Mouse (Mus musculus) heart, adult 18-20 months (tissue): Measurements from ENCODE around the gene Ndufa13. TPM values are rescaled to one million over a fixed set of nuclear protein-coding genes. Genes with fewer than 3 reads are reported as not detected.

Source experiments
- DNase-seq, 2 experiments: peaks; one replicate each; pipeline ENCODE4 v3.0.0; 2021 to 2022; ENCODE audit warnings: mixed read lengths in 1 of 2
- total RNA-seq, 2 experiments: library from RNA; stranded (reverse); gene quantifications; 2 replicates each; pipeline ENCODE4 v1.2.3; 2021

Gene Ndufa13
- total RNA-seq, 2 experiments from 2014 or later, result 455 to 494 TPM

DNA sequence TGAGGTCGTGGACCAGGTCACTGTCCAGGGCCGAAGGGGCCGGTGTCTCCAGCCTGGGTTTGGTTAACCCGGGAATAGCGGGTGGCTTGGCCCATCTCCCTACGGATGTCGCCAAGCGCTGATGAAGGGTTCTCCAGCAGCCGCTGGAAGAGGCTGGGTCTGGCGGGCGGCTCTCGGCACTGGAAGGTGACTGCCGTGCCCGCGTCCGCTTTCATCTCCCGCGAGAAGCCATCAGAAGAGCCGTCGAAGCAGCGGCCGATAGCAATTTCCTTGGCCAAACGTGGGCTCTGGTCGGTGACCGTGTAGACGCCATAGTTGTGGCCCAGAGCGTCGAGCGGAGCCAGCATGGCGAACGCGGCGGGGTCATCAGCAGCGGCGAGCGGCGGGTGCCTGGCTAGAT lies 21.5 kb downstream of the Ndufa13 start:
- DNase-seq, result no peak

GRCm38 (mm10) chr8:69879678-69880077 lies 22.7 kb downstream of the Ndufa13 start:
- no peak for DNase-seq

GRCm38 (mm10) chr8:69877992-69878391 lies 24.4 kb downstream of the Ndufa13 start:
- DNase-seq, result no peak

DNA sequence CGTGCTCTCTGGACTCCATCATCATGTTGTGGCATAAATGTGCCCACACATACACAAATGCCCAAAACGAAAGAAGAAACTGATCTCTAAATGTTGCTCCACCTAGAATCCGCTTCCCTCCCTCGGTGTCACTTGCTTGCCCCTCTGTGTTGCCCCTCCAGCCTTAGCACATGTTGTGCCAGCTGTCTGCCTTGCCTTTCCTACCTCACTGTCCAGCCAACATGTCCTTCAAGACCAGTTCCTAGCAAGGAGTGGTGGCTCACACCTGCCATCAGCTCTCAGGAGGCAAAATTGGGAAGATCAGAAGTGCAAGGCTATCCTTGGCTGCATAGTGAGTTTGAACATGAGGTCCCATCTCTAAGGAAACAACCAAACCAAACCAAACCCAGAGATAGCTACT lies 25.0 kb downstream of the Ndufa13 start:
- DNase-seq, result no peak

GRCm38 (mm10) chr8:69876967-69877366 lies 25.4 kb downstream of the Ndufa13 start:
- no peak for DNase-seq

- no peak for DNase-seq
Observed at GRCm38 (mm10) chr8:69876097-69876496, 26.3 kb downstream of the Ndufa13 start.

GRCm38 (mm10) chr8:69874654-69875053 lies 27.7 kb downstream of the Ndufa13 start:
- no peak for DNase-seq

DNA sequence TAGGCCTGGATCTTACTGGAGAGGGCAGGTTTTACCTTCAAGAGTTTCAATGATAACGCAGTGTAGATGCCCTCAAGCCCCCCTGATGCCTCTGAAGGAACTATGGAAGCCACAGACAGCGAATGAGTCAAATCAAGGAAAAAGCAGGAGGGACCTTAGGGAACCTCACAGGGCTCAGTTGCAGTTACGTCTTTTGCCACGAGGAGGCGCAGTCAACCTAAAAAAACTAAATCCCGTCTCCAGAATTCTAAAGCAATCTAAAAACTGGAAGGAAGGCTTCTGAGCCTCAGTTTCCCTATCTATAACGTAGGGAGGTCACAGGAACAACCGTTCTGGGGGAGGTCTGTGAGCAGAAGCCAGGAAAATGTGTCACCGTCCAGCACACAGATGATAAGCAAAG lies 28.2 kb downstream of the Ndufa13 start:
- peak in 1 of 2 experiments; percentile 87 for DNase-seq

DNA sequence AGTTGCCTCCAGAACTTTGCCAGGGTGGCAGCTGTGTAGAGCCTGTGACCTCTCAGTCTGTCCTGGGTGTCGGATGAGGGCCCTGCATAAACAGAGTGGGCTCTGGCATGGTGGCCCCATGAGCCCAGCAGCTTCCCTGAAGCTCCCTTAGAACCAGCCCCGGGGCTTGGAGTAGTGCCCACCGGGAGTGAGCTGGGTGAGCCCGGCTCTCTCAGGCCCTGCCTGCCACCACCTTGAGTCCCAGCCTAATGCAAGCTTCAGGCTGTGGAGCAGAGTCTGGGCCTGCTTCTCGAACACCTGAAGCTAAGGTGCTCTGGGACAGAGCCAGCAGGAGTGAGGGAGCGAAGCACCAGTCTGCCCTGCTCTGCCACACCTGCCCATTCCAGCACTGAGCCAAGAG lies 31.5 kb downstream of the Ndufa13 start:
- no peak for DNase-seq

DNA sequence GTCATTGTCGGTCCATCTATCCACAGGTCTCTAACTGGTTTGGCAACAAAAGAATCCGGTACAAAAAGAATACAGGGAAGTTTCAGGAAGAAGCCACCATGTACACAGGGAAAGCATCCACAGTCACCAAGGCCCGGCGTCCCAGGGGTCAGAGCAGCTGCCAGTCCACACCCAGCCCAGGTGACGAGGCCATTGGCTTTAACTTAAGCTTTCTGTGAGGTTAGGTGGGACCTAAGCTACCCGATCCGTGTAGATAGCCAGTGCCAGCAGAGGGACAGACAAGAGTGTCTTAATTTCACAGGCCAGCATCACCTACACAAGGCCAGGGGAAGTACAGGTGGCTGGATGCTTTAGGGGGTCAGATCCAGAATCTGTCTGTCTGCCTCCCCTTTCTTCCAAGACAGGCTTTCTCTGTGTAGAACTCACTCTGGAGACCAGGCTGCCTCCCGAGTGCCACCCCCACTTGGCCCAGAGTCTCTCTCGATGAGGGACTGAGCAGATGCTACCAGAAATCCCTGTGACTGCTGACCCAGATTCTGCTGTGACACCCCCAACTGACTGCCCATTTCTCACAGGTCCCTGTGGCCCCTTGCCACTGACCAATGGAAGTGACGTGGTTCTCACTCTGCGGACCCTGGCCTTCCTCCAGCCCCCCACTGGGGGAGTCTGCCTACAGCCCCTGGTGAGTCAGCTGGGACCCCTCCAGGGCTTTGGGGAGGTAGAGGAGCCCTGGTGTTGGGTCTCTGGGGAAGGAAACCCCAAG lies 32.2 kb downstream of the Ndufa13 start:
- no peak for DNase-seq

DNA sequence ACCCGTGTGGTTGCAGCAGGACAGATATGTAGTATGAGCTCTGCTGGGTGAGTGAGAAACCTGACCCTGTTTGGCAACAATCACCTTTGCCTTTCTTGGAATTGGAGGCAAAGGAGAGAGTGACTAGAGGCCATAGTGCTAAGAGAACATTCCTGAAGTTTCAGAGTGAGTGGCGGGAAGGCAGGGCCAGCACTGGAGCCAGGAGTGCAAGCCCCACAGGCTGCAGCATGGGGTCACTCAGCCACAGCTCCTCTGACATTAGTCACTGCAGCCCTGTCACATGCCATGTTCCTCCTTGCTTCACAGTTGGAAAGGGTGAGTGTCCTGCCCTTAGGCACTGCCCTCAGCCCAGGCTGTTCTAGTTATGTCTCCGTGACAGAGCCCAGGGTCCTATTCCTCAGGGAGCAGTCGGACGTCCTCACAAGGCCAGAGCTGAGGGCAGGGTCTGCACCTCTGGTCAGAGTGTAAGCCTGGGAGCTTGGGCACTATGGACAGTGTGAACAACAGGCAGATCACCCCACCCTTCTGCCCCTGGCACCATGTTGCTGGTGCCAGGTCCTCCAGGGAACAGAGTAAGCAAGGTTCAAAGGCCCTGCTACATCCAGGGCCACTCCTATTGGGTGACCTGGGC lies 34.5 kb downstream of the Ndufa13 start:
- no peak for DNase-seq

DNA sequence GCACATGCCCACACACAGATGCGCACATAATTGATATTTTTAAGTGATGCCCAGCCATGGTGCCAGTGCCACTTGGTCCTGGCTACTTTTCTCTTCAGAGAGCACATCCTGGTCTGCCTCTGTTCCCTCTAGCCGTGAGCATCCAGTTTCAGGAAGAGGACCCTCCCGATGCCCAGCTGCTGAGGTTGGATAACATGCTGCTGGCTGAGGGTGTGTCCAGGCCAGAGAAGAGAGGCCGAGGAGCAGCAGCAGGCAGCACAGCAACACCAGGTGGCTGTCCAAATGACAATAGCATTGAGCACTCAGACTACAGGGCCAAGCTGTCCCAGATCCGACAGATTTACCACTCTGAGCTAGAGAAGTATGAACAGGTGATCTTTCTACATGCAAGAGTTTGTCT lies 38.2 kb downstream of the Ndufa13 start:
- DNase-seq, result no peak

DNA sequence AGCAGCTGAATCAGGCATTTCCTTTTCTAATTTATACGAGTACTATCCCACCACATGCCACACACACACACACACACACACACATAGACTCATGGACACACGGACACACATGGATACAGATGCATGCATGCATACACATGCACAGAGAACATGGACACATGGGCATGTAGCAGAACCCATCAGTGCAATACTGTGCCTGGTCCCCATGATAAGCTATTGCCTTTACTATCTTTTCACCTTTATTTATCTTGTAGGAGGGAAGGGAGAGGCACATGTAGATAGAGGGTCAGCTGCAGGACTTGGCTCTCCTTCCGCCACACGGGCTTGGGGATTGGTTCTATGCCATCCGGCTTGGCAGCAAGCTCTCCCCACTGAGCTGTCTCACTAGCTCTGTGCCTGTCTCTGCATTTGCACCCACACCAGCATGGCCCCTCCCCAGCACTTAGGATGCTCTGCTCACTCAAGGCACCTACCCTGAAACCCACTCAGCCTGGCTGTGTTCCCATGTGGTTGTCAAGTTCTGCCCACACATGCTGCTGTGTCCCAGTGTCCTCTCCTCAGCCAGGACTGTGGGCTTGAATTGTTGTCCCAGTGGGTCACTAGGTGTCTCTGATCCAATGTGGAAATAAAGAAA lies 38.9 kb downstream of the Ndufa13 start:
- peak in 1 of 2 experiments; percentile 31 for DNase-seq

DNA sequence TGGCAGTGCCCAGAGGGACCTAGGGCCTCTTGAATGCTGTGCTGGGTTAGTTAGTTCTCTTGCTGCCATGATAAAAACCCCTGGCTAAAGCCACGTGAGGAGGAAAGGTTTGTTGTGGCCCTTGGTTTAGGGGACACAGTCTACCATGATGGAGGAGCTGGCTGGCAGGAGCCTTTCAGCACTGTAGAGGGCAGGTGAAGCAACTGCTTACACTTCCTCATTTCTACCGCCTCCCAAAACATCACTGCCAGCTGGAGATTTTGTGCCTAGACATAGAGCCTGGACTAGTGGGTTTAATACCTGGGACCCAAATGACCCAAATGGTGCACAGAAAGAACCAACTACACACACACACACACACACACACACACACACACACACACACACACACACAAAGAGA lies 41.1 kb downstream of the Ndufa13 start:
- DNase-seq, result no peak

GRCm38 (mm10) chr8:69860807-69861206 lies 41.6 kb downstream of the Ndufa13 start:
- no peak for DNase-seq

GRCm38 (mm10) chr8:69853869-69854268 lies 48.5 kb downstream of the Ndufa13 start:
- no peak for DNase-seq

GRCm38 (mm10) chr8:69850926-69851506 lies 51.3 kb downstream of the Ndufa13 start:
- DNase-seq, result no peak

- no peak for DNase-seq
Observed at GRCm38 (mm10) chr8:69849899-69850298, 52.5 kb downstream of the Ndufa13 start.

DNA sequence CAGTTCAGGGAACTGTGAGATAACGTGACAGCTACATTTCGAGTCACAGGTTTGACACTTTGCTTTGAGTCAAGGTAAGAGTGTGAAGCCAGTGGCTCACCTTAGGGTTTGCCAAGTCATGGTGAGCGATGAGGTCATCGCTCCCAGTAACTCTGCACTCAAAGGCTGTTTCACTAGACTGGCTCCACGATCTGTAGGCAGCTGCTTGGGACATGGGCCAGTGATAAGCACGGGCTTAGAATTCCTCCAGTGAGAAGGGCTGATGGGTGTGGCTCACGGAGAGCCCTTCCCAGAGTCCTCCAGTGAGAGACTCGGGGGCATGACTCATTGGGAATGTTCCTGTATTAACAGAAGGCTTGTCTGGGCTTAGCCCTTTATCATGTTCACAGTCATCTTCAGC lies 53.4 kb downstream of the Ndufa13 start:
- peak; percentile 45 to 75 for DNase-seq

DNA sequence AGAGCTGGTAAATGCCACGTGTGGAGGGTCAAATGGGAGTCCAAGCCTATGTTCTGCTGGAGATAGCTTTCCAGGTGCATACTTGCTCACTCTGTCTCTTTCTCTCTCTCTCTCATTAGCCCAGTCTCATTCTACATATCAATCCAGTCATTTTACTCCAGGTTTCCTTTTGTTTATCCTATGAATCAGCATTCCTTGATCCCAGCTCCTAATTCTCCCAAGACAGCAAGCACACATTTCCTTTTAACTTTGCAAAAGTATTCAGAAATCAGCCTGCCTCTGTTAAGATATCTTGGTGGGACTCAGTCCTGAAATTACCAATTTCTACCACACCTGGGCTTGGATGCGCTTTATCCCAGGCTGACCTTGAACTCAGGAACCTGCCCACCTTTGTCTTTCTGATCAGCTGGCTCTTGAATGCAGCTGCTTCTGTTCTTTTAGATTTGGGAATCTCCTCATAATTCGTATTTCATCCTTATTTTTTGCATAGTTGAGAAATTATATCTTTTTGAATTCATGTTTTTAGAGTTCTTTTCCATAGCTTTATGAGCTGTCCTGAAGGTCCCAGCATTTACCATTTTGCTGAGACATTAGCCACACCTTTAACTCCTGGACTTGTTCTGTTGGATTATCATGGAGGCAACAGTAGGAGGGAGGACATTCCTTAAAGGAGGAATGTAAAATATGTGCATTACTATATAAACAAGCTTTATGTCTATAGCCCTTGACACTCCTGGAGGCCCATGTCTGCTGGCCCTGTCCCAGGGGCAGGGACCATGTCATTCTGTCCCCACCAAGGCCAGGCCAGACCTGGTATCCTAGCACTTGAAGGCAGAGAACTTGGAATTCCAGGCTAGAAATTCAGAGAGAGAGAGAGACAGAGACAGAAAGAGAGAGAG lies 54.9 kb downstream of the Ndufa13 start:
- DNase-seq, result no peak
